Mouse (Mus musculus): ENCODE measurements around the gene Lingo4.

GRCm38 (mm10) chr3:94442951-94443596 lies 44.8 kb downstream of the Lingo4 start, which contains the start of gene Mrpl9:
- TF ChIP-seq CTCF (IDR thresholded peaks at IDR 0.05; ENCODE audit: low read depth): no peak
- no peak for TF ChIP-seq EP300 (IDR thresholded peaks at IDR 0.05; ENCODE audit: low read depth)
